Mouse (Mus musculus) heart, embryonic 16.5 days (tissue): ENCODE results near the gene Rara. TPM values are rescaled to one million over a fixed set of nuclear protein-coding genes. Genes with fewer than 3 reads are reported as not detected.
"Not testable (repeated sequence)": the region's sequence is repeated elsewhere in the genome, so short reads cannot be mapped to it uniquely, and the experiment has no call there.

Experiments used
- ATAC-seq: fragments of 200-750 bp; cut with Nextera tagmentation; replicated peaks from 2 replicates; pipeline ENCODE4 v1.8.0; 2017; ENCODE audit warnings: moderate number of reproducible peaks; ENCODE audit not compliant: insufficient read depth, low FRiP score; ENCODE audit errors: extremely low read depth
- H3K27ac ChIP-seq: fragments of 300-500 bp; sonication (generic); 2 replicates; pipeline ENCODE4 v1.5.1; 2014; ENCODE audit warnings: mild to moderate bottlenecking, low read length, control low read depth, moderate library complexity
- H3K27me3 ChIP-seq: fragments of 300-500 bp; sonication (generic); 2 replicates; pipeline ENCODE4 v1.6.1; 2014; ENCODE audit warnings: low read length, mixed read lengths; ENCODE audit not compliant: control insufficient read depth, insufficient read depth
- H3K36me3 ChIP-seq: fragments of 300-500 bp; sonication (generic); 2 replicates; pipeline ENCODE4 v1.6.1; 2014; ENCODE audit not compliant: control insufficient read depth, insufficient read depth
- H3K4me1 ChIP-seq: fragments of 300-500 bp; sonication (generic); 2 replicates; pipeline ENCODE4 v1.6.1; 2014; ENCODE audit warnings: low read length, mixed read lengths; ENCODE audit not compliant: control insufficient read depth, insufficient read depth
- H3K4me2 ChIP-seq: fragments of 300-500 bp; sonication (generic); 2 replicates; pipeline ENCODE4 v1.6.1; 2014; ENCODE audit warnings: low read depth, mild to moderate bottlenecking, control low read depth, low read length
- H3K4me3 ChIP-seq: fragments of 300-500 bp; sonication (generic); 2 replicates; pipeline ENCODE4 v1.5.1; 2014; ENCODE audit warnings: mild to moderate bottlenecking, control low read depth, low read length
- H3K9ac ChIP-seq: fragments of 300-500 bp; sonication (generic); 2 replicates; pipeline ENCODE4 v1.6.1; 2014; ENCODE audit warnings: low read length, control low read depth
- H3K9me3 ChIP-seq: fragments of 300-500 bp; sonication (generic); replicated peaks from 2 replicates; pipeline ENCODE4 v1.6.1; 2016; ENCODE audit warnings: low read length; ENCODE audit not compliant: control insufficient read depth
- WGBS: fragments of 180-500 bp; shearing (Covaris S2); extraction: QIAGEN DNeasy Blood & Tissue Kit; methylation state at CpG from one replicate; pipeline ENCODE4 v1.1.7; 2014; 5-methylcytosine and 5-hydroxymethylcytosine counted together
- polyA plus RNA-seq: library from polyadenylated mRNA; unstranded; fragments of >200 nt; fragmentation: Nextera tagmentation; extraction: Ambion mirVana; gene quantifications from 2 replicates; pipeline ENCODE4 v1.2.1, GENCODE M21; 2015

The Rara gene
- polyA plus RNA-seq, 1 experiment from 2014 or later, result 28.6 TPM

DNA sequence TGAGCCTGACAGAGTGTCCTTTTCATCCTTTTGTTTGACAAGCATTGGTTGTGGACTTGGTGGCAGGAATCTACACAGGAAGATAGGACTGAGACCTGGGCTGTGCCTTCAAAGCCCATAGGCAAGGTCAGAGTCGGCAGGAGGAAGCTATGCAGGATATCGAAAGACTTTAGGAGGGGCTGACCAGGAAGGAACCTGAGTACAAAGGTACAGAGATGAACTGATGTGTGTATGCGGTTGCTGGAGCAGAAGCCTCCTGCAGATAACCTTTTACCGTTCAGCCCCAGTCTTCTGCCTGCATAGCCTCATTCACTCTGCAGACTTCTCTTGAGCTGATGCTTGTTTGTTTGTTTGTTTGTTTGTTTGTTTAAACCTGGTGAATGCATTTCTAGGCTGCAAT lies 22.0 kb upstream of the Rara start:
- Histone ChIP-seq H3K36me3 (peaks cover 4% of the 10 kb centered on the region), H3K4me1 (peaks cover 48% of the 10 kb centered on the region), H3K27ac (no peak overlapping the region; the same call in none of the 2 replicates), H3K4me3 (no peak overlapping the region), H3K4me2 (no peak overlapping the region), H3K27me3 (no peaks in the 10 kb centered on the region), H3K9me3 (no peaks in the 10 kb centered on the region), H3K9ac (no peak overlapping the region)
- no peak for ATAC-seq
- 66% methylated on average over 4 of the region's 4 CpGs for WGBS

DNA sequence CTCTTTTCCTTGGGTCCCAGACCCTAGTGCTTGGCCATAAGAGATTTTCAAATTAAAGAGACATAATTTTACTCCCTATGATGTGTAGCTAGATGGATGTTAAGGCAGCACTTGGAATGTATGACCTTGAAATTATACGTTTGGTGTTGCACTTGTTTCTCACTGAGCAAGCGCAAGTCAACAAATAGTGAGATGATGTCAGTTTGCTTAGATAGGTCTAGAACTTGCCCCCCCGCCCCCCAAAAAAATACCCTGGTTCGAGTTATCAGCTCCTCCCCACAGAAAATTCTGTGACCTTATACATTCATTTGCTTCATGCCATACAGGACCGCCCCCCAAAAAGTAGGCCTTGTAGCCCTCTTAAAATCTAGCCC lies 20.6 kb upstream of the Rara start:
- Histone ChIP-seq H3K4me1 (peaks cover 48% of the 10 kb centered on the region), H3K9me3 (no peaks in the 10 kb centered on the region), H3K27ac (0 out of 2 replicates have a peak overlapping the region, but pooled peaks have one; percentile 37), H3K36me3 (peaks cover 3% of the 10 kb centered on the region; the same call in 1 of the 2 replicates), H3K4me3 (peak overlapping the region; percentile 64), H3K4me2 (peak overlapping the region; percentile 89), H3K9ac (peak overlapping the region; percentile 48), H3K27me3 (no peaks in the 10 kb centered on the region)
- ATAC-seq, result no peak
- WGBS, result 52% methylated on average over 5 of the region's 5 CpGs

DNA sequence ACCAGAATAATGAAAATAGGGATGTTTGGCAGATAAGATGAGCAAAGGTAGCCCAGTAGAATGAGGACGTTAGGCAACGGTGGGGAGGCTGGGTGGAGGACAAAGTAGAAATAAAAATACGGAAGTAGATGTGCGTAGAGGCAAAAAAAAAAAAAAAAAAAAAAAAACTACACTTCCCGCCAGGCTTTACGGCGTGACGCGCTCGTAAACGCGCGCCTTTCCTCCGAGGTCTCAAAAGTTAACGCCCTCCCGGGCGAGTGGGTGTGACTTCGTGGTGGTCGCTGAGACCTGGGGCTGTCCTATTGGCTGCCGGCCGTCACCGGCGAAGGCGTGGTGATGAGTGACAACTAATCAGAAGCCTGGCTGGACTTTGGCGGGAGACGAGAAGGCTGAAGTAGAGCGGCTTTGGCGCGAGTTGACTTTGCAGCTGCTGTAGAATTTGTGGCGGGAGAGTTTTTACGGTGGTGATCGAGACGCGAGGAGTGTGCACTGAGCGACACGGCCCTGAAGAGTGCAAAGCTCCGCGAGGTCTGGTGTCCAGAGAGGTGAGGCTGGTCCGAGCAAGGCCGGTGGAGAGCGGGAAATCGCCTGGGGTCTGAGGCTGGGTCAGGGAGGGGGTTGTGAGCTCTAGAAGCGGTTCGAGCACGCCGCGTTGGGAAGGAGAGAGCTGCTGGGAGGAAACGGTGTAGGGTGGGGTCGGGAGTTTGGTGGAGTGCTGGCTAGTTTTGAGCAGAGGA lies 20.0 kb upstream of the Rara start, which contains the start of gene Cdc6:
Gene Cdc6, plus strand, starts transcription at position 365 of the 737 bp plus-strand sequence.
- Histone ChIP-seq H3K9ac (peak within 1 kb of the TSS; percentile 76), H3K4me1 (peaks cover 44% of the 10 kb centered on the region)
- under 1% methylated on average over 49 of the region's 49 CpGs for WGBS

DNA sequence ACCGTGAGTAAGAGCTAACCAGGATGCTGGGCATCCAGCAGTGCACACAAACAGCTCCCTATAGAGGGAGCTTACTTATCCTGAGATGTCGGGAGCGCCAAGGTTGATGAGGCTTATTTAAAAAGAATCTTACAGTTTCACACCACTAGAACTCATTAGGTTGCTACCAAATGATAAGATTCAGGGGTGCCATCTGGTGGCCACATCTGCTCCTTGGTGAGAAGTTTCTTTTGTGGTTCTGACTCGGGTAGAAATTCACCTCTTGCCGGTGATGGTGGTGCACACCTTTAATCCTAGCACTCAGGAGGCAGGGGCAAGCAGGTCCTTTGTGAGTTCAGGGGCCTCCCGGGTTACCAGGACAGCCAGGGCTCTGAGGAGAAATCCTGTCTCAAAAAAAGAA lies 18.0 kb upstream of the Rara start:
- Histone ChIP-seq H3K9me3 (no peaks in the 10 kb centered on the region), H3K4me1 (peaks cover 30% of the 10 kb centered on the region), H3K4me2 (peak overlapping the region; percentile 89), H3K27me3 (no peaks in the 10 kb centered on the region), H3K4me3 (peak overlapping the region; percentile 4), H3K9ac (peak overlapping the region; percentile 33; the same call in 1 of the 2 replicates), H3K36me3 (peaks cover 10% of the 10 kb centered on the region; the same call in 1 of the 2 replicates), H3K27ac (no peak overlapping the region)
- WGBS, result 22% methylated on average over 6 of the region's 6 CpGs
- no peak for ATAC-seq

More for the DNA sequence above, 20.0 kb upstream of the Rara start, which contains the start of gene Cdc6:
- Histone ChIP-seq H3K4me2 (peak within 1 kb of the TSS; percentile 89), H3K27me3 (no peaks in the 10 kb centered on the region), H3K9me3 (no peaks in the 10 kb centered on the region), H3K27ac (0 out of 2 replicates have a peak within 1 kb of the TSS, but pooled peaks have one; percentile 37), H3K36me3 (peaks cover 6% of the 10 kb centered on the region; the same call in 1 of the 2 replicates), H3K4me3 (peak within 1 kb of the TSS; percentile 64)
- ATAC-seq, result peak; percentile 96

DNA sequence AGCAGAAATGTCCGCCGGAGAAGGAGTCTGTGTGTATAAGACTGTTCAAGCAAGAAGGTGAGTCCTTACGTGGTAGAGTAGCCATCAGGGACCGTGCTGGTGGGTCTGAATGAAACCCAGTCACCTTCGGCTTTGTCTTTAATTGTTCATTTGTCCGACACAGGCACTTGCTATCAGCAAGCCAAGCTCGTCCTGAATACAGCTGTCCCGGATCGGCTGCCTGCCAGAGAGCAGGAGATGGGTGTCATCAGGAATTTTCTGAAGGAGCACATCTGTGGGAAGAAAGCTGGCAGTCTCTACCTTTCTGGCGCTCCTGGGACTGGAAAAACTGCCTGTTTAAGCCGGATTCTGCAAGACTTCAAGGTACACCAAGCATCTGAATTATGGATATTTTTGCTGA lies 17.2 kb upstream of the Rara start:
- Histone ChIP-seq H3K36me3 (peaks cover 10% of the 10 kb centered on the region; the same call in 1 of the 2 replicates), H3K9me3 (no peaks in the 10 kb centered on the region), H3K4me2 (peak overlapping the region; percentile 89; the same call in 1 of the 2 replicates), H3K27me3 (no peaks in the 10 kb centered on the region), H3K4me3 (no peak overlapping the region), H3K9ac (no peak overlapping the region), H3K27ac (no peak overlapping the region), H3K4me1 (peaks cover 24% of the 10 kb centered on the region)
- ATAC-seq, result no peak
- WGBS, result 63% methylated on average over 11 of the region's 11 CpGs

DNA sequence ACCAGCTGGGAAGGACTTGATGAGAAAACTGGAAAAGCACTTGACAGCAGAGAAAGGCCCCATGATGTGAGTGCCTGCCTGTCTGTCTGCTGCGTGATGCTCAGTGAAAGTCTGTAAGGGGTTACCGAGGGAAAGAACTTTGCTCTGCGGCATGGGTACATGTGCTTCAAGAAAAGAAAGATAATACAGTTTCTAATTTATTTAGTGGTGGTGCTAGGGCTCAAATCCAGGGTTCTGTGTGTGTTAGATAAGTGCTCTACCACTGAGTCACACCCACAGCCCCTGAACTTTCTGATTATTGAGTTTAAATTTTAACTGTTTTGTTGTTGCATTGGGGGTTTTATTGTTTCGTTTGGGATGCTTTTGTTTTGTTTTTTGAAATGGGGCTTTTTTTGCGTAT lies 16.1 kb upstream of the Rara start:
- ATAC-seq, result no peak
- 81% methylated on average over 5 of the region's 5 CpGs for WGBS
- H3K36me3 ChIP-seq, result peaks cover 10% of the 10 kb centered on the region; the same call in 1 of the 2 replicates

DNA sequence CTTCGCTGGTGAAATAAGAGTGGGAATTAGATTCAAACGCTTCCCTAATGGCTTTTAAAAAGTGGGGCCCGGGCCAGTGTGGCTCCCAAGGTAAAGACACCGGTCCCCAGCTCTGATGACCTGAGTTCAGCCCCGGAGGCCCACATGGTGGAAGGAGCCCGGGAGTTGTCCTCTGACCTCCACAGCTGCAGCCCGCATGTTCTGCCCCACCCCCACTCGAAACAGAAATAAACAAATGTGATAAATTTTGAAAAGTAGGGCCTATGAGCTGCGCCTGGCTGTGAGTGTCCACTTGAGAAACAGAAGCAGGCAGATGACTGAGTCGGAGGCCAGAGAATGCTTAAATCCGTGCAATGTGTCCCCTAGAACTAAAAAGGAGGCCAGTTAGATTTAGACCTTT lies 13.4 kb upstream of the Rara start:
- H3K27ac ChIP-seq, result no peak overlapping the region
- no peak for ATAC-seq
- WGBS, result 69% methylated on average over 11 of the region's 11 CpGs
- peaks cover 10% of the 10 kb centered on the region for H3K36me3 ChIP-seq
- no peak overlapping the region for H3K4me3 ChIP-seq
- H3K4me1 ChIP-seq, result peaks cover 19% of the 10 kb centered on the region
- no peaks in the 10 kb centered on the region for H3K9me3 ChIP-seq
- no peak overlapping the region for H3K4me2 ChIP-seq
- no peaks in the 10 kb centered on the region for H3K27me3 ChIP-seq
- H3K9ac ChIP-seq, result no peak overlapping the region

More for the DNA sequence above, 16.1 kb upstream of the Rara start:
- no peak overlapping the region for H3K27ac ChIP-seq
- no peaks in the 10 kb centered on the region for H3K9me3 ChIP-seq
- no peak overlapping the region for H3K4me3 ChIP-seq
- peaks cover 21% of the 10 kb centered on the region for H3K4me1 ChIP-seq
- no peak overlapping the region for H3K4me2 ChIP-seq
- no peak overlapping the region for H3K9ac ChIP-seq
- H3K27me3 ChIP-seq, result no peaks in the 10 kb centered on the region

DNA sequence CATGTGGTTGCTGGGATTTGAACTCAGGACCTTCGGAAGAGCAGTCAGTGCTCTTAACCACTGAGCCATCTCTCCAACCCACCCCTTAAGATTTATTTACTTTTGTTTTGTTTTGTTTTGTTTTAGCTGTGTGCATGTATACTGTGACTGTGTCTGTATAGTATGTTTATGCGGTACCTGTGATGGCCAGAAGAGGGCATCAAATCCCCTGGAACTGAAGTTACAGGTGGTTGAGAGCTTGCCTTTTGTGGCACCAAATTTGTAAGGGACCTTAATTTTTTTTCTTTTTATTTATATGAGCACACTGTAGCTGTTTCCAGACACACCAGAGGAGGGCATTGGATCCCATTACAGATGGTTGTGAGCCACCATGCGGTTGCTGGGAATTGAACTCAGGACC lies 11.2 kb upstream of the Rara start:
- not testable (repeated sequence) for ATAC-seq, H3K4me2 ChIP-seq, H3K9me3 ChIP-seq, H3K9ac ChIP-seq, H3K27me3 ChIP-seq, H3K27ac ChIP-seq, H3K4me3 ChIP-seq
- 93% methylated on average over 3 of the region's 3 CpGs for WGBS
- Histone ChIP-seq H3K4me1 (peaks cover 10% of the 10 kb centered on the region), H3K36me3 (peaks cover 16% of the 10 kb centered on the region)

DNA sequence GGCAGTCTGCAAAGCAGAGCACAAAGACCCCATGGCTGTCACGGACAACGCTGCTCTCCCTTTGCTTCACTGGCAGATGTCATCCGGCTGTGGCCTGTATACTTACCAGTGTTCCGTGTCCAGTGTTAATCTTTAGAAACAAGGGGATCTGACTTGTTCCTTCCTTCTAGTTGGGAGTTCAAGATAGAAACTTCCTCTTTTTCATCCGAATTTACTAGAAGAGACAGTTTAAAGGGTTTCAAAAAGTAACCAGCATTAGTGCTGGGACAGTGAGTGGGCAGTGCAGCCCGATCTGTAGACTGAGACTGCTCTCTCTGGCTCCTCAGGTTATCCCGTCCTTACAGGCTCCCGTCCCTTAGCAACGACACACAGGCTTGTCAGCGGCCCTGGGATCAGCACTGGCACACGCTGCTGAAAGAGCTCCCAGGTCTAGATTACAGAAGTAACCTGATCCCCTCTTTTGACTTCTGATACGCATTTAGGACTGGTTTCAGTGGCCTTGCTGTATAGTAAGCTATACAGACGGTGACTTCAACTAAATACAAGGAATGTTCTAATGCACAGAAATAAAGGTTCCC lies 10.1 kb upstream of the Rara start:
- Histone ChIP-seq H3K36me3 (peaks cover 12% of the 10 kb centered on the region), H3K27me3 (no peaks in the 10 kb centered on the region), H3K27ac (peak overlapping the region; percentile 58), H3K4me2 (no peak overlapping the region), H3K4me3 (no peak overlapping the region), H3K4me1 (peaks cover 12% of the 10 kb centered on the region), H3K9me3 (no peaks in the 10 kb centered on the region), H3K9ac (peak overlapping the region; percentile 7; the same call in 1 of the 2 replicates)
- 0 out of 2 replicates have a peak, but pooled peaks have one; percentile 33 for ATAC-seq
- 39% methylated on average over 13 of the region's 13 CpGs for WGBS
